24 mouse cellular contexts compared by ENCODE assay signal in the genomic region with DNA sequence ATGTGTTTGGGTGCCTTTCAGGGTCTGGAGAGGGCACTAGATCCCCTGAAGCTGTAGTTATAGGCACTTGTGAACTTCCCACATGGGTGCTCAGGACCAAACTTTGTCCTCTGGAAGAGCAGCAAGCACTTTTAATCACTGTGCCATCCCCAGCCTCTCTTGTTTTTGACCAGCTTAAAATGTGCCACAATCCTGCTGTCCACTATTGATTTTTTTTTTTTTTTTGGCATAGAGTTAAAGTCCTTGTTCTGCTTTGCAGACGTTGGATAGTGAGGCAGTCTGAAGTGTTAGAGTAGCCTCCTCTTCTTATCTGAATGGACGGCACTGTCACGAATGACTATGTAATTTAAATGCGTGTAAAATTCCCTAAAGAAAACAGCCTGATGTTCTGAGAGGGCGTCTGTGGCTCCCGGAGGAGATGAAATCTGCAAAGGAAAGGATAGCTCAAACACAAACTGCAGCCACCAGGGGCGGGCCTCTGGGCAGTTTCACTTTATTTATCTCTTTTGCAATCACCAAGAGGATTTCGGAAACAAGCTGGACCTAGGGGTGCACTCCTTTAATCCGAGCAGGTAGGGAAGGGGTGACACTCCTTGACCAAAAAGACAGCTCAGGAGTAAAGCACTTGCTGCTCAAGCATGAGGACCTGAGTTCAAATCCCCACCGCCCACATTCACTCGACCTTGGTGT.
"Had no signal": no experiment of that assay in that cellular context is flagged by ENCODE, and none has a peak within 500 bp of the region (broad histone marks: within the 10 kb centered on the region; RNA-seq: fewer than 3 reads in every experiment).

No protein-coding gene starts in this region.

- H3K9me3 ChIP-seq: heart, embryonic 13.5 days; heart, embryonic 15.5 days; hindbrain, embryonic 13.5 days; hindbrain, embryonic 15.5 days; kidney, embryonic 15.5 days; limb, embryonic 10.5 days; limb, embryonic 12.5 days; liver, embryonic 13.5 days had no signal

- H3K4me2 ChIP-seq: heart, embryonic 11.5 days; heart, embryonic 13.5 days; heart, embryonic 15.5 days; hindbrain, embryonic 13.5 days; hindbrain, embryonic 15.5 days; kidney, embryonic 15.5 days; limb, embryonic 12.5 days; liver, embryonic 13.5 days had no signal

- H3K27ac ChIP-seq: heart, adult 2 months; heart, embryonic 13.5 days; heart, embryonic 15.5 days; hindbrain, embryonic 13.5 days; hindbrain, embryonic 15.5 days; hindbrain, postnatal 0 days; kidney, embryonic 15.5 days; kidney, postnatal 0 days; left cerebral cortex, adult 2 months; limb, embryonic 10.5 days; limb, embryonic 12.5 days; liver, embryonic 13.5 days had no signal

- DNase-seq: gastrocnemius, postnatal 14 days; gastrocnemius, postnatal 36 days; heart, adult 11 months; heart, adult 2 months; heart, postnatal 14 days; heart, postnatal 36 days; kidney, adult 11 months; kidney, adult 2 months; kidney, adult 9 months; kidney, postnatal 14 days; kidney, postnatal 36 days; liver, embryonic 13.5 days had no signal

- H3K27me3 ChIP-seq: heart, embryonic 15.5 days; hindbrain, embryonic 15.5 days had no signal

- H3K9ac ChIP-seq: heart, embryonic 13.5 days; heart, embryonic 15.5 days; hindbrain, embryonic 13.5 days; hindbrain, embryonic 15.5 days; kidney, embryonic 15.5 days; limb, embryonic 12.5 days; liver, embryonic 13.5 days had no signal

- H3K36me3 ChIP-seq: heart, embryonic 13.5 days; heart, embryonic 15.5 days; hindbrain, embryonic 13.5 days; hindbrain, embryonic 15.5 days; kidney, embryonic 15.5 days; limb, embryonic 10.5 days; limb, embryonic 12.5 days; liver, embryonic 13.5 days had no signal

- ATAC-seq: hindbrain, postnatal 0 days; intestine, embryonic 16.5 days had no signal

- H3K4me3 ChIP-seq: heart, adult 2 months; heart, embryonic 13.5 days; heart, embryonic 15.5 days; hindbrain, embryonic 13.5 days; hindbrain, embryonic 15.5 days; kidney, embryonic 15.5 days; left cerebral cortex, adult 2 months; limb, embryonic 10.5 days; limb, embryonic 12.5 days; liver, embryonic 13.5 days had no signal
